Mouse (Mus musculus): ENCODE measurements at regions not wholly inside any gene's neighbourhood (a gene's known extent, or its start where the extent isn't known, plus 50 kb on each side); places are given as distances from the start of the nearest gene placed in this dataset.
"Not testable (repeated sequence)": the region's sequence is repeated elsewhere in the genome, so short reads cannot be mapped to it uniquely, and the experiment has no call there.

DNA sequence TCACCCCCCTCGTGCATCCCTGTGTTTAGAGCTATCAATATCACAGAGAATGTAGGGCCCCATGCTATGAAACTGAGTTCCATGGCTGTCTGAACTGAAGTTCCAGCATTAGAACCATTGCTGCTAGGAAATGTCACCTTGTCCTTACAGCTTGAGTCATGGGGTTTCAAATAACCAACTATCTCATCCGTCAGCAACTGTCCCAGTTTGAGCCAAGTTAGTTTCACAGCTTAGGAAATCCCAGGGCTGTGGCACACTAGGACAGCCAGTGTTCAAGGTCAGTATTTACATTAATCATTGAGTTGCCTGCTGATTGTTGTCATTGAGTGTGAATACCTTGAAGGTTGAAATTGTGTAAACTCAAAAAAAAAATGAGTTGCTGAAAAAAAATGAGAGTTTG lies 390.6 kb upstream of the Htr2a start:
- ATAC-seq (replicated peaks; ENCODE audit: low FRiP score) = no peak
- H3K36me3 ChIP-seq (ENCODE audit: control insufficient read depth, insufficient read depth, low read length) = no peaks in the 10 kb centered on the region
- H3K9me3 ChIP-seq (ENCODE audit: control insufficient read depth, low read length) = no peaks in the 10 kb centered on the region
- 69% methylated on average over 2 of the region's 2 CpGs for WGBS
- H3K27me3 ChIP-seq (ENCODE audit: control insufficient read depth, insufficient read depth, low read length) = no peaks in the 10 kb centered on the region
- H3K4me1 ChIP-seq (replicated peaks; ENCODE audit: control insufficient read depth, insufficient read depth, low read length) = no peaks in the 10 kb centered on the region
- no peak overlapping the region for H3K4me3 ChIP-seq (ENCODE audit: low read depth, low read length)
- no peak for DNase-seq (ENCODE audit: low spot score)
- H3K4me2 ChIP-seq (ENCODE audit: low read depth, low read length, severe bottlenecking) = no peak overlapping the region
- H3K27ac ChIP-seq (ENCODE audit: low read depth, low read length) = no peak overlapping the region
- no peak overlapping the region for H3K9ac ChIP-seq (ENCODE audit: low read length)

DNA sequence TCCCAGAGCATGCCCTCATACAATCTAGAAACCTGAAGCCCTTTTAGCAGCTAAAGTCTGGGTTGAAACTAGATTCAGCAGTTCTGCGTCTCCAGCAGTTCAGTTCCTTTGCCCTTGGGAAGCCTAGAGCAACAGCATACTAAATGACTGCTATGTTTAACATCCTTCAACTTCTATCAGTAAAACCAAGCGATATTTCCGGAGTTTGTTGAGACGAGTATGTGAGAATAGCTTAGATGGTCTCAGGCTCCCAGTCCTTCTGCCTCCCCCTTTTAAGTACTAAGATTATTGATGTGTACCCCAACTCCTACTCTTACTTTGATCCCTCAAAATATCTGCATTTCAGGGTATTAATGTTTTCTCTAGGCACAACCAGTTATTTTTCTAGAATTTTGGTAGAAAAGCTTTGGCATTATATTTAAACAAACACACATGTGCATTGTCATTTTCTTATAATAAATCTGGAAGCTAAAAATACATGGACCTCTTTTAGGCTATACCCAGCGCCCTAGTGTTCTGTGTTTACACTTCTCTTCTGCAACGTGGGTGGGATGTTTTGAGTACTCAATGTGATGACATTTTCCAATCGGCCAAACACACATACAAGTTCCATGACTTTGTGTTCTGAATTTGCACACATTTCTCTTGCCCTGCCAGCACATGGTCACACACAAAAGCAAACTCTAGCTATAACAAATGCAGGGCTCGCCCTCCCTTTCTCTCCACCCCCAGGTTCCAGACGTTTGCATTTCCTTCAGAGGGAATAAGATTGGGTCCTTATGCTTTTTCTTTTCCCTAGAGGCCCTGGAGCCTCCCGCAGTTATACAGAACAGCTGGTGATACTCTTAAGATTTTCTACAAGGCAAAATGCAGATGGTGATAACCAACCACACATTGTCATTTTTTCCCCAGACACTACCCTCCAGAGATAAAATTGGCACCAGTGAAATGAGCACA lies 388.2 kb upstream of the Htr2a start:
- 74% methylated on average over 10 of the region's 10 CpGs for WGBS
- DNase-seq (ENCODE audit: low spot score) = no peak
- H3K36me3 ChIP-seq (ENCODE audit: control insufficient read depth, insufficient read depth, low read length) = no peaks in the 10 kb centered on the region
- no peak overlapping the region for H3K4me2 ChIP-seq (ENCODE audit: low read depth, low read length, severe bottlenecking)
- no peak overlapping the region for H3K9ac ChIP-seq (ENCODE audit: low read length)
- no peak overlapping the region for H3K4me3 ChIP-seq (ENCODE audit: low read depth, low read length)
- no peaks in the 10 kb centered on the region for H3K9me3 ChIP-seq (ENCODE audit: control insufficient read depth, low read length)
- no peak for ATAC-seq (replicated peaks; ENCODE audit: low FRiP score)
- no peak overlapping the region for H3K27ac ChIP-seq (ENCODE audit: low read depth, low read length)
- no peaks in the 10 kb centered on the region for H3K4me1 ChIP-seq (replicated peaks; ENCODE audit: control insufficient read depth, insufficient read depth, low read length)
- no peaks in the 10 kb centered on the region for H3K27me3 ChIP-seq (ENCODE audit: control insufficient read depth, insufficient read depth, low read length)

DNA sequence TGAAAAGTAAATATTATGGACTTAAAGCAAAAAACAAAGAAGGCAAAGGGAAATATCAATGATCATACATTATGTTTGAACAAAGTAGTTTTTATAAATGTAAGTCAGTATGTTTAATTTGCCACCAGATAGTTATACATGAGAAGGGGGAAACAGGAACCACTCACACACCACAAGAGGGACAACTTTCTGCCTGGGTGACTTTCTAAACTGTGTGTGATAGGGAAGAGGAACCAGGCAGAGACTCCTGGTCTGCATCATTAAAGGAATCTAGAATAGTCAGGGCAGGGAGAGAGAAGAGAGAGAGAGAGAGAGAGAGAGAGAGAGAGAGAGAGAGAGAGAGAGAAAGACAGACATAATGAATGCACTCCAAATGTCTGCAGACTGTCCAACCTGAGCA lies 385.6 kb upstream of the Htr2a start:
- no peaks in the 10 kb centered on the region for H3K36me3 ChIP-seq (ENCODE audit: control insufficient read depth, insufficient read depth, low read length)
- no peak overlapping the region for H3K9ac ChIP-seq (ENCODE audit: low read length)
- DNase-seq (ENCODE audit: low spot score) = no peak

DNA sequence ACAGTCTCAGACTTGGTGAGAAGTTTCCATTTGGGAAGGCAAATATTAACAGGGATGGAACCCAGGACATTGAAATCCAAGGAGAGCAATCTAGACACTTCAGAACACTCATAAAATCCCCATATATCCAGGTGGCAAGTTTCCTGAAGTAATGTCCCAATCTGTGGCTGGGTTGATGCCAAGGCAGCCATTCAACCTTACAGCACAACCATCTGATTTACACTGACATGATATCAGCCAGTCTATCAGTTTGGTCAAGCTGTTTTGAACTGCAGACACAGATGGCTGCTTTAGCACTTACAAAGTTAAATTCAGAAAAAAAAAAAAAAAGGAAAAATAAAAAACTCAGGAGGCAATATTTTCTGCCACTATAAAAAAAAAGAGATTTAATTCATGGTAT lies 381.2 kb upstream of the Htr2a start:
- DNase-seq (ENCODE audit: low spot score) (no peak), ATAC-seq (replicated peaks; ENCODE audit: low FRiP score) (no peak)
- Histone ChIP-seq H3K9ac (ENCODE audit: low read length) (no peak overlapping the region), H3K4me2 (ENCODE audit: low read depth, low read length, severe bottlenecking) (no peak overlapping the region), H3K4me3 (ENCODE audit: low read depth, low read length) (no peak overlapping the region), H3K36me3 (ENCODE audit: control insufficient read depth, insufficient read depth, low read length) (no peaks in the 10 kb centered on the region), H3K9me3 (ENCODE audit: control insufficient read depth, low read length) (no peaks in the 10 kb centered on the region), H3K4me1 (replicated peaks; ENCODE audit: control insufficient read depth, insufficient read depth, low read length) (no peaks in the 10 kb centered on the region), H3K27me3 (ENCODE audit: control insufficient read depth, insufficient read depth, low read length) (no peaks in the 10 kb centered on the region), H3K27ac (ENCODE audit: low read depth, low read length) (no peak overlapping the region)

More for the DNA sequence above, 385.6 kb upstream of the Htr2a start:
- ATAC-seq (replicated peaks; ENCODE audit: low FRiP score) = no peak
- Histone ChIP-seq H3K4me1 (replicated peaks; ENCODE audit: control insufficient read depth, insufficient read depth, low read length) (no peaks in the 10 kb centered on the region), H3K27ac (ENCODE audit: low read depth, low read length) (no peak overlapping the region), H3K4me2 (ENCODE audit: low read depth, low read length, severe bottlenecking) (no peak overlapping the region), H3K4me3 (ENCODE audit: low read depth, low read length) (no peak overlapping the region), H3K9me3 (ENCODE audit: control insufficient read depth, low read length) (no peaks in the 10 kb centered on the region), H3K27me3 (ENCODE audit: control insufficient read depth, insufficient read depth, low read length) (no peaks in the 10 kb centered on the region)

DNA sequence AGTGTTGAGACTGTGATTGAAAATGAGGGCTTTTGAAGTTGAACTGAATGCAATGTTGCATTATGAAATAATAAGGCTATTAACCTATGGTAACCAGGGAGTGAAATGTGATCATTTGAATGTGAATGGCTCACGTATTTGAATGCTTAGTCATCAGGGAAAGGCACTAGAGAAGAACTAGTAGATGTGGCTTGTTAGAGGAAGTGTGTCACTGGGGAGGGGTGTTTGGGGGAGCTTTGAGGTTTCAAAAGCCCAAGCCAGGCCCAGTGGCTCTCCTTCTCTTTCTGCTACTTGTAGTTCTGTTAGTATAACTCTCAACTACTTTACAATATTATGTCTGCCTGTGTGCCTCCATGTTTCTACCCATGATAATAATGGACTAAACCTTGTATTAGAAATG lies 373.6 kb upstream of the Htr2a start:
- Histone ChIP-seq H3K4me3 (ENCODE audit: low read depth, low read length) (no peak overlapping the region), H3K27me3 (ENCODE audit: control insufficient read depth, insufficient read depth, low read length) (no peaks in the 10 kb centered on the region), H3K36me3 (ENCODE audit: control insufficient read depth, insufficient read depth, low read length) (no peaks in the 10 kb centered on the region), H3K4me2 (ENCODE audit: low read depth, low read length, severe bottlenecking) (no peak overlapping the region), H3K9me3 (ENCODE audit: control insufficient read depth, low read length) (no peaks in the 10 kb centered on the region), H3K9ac (ENCODE audit: low read length) (no peak overlapping the region), H3K27ac (ENCODE audit: low read depth, low read length) (no peak overlapping the region), H3K4me1 (replicated peaks; ENCODE audit: control insufficient read depth, insufficient read depth, low read length) (no peaks in the 10 kb centered on the region)
- ATAC-seq (replicated peaks; ENCODE audit: low FRiP score) (no peak), DNase-seq (ENCODE audit: low spot score) (no peak)
- 58% methylated on average over 1 of the region's 1 CpGs for WGBS

DNA sequence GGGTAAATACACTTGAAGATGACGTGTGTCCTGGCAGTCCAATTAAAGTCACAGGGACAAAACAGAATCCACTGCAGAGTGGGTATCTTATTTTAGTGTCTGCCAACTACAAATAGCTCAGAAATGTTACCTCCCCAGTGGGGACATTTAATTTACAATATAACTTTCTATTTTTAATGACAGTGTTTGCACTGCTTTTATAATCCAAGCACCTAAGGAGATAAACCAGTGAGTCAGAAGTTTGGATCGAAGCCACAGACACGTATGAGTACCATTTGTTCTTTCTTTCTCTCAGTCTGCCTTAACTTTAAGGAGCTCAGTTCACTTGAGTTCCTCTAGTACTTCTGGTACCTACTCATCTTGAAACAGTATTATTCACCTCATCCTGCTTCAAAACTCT lies 346.1 kb upstream of the Htr2a start:
- 88% methylated on average over 3 of the region's 3 CpGs for WGBS

DNA sequence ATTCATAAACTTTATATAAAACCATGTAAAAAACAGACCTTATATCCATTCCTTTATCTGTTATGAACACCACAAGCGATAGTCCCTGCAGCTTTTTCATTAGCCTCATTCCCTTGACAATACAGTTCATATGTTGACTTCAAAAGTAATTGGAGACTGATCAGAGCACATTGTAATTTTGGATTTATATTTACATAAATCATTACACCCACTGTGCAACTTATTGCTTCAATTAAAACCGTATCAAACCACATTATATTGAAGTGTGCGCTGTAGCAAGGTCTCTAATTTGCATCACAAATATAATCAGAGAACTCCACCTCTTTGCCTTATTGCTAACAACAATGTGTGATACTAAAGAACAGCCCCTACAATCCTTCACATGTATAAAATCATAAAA lies 336.2 kb upstream of the Htr2a start:
- Histone ChIP-seq H3K27ac (ENCODE audit: low read depth, low read length) (no peak overlapping the region), H3K4me1 (replicated peaks; ENCODE audit: control insufficient read depth, insufficient read depth, low read length) (no peaks in the 10 kb centered on the region), H3K9me3 (ENCODE audit: control insufficient read depth, low read length) (no peaks in the 10 kb centered on the region), H3K36me3 (ENCODE audit: control insufficient read depth, insufficient read depth, low read length) (no peaks in the 10 kb centered on the region), H3K9ac (ENCODE audit: low read length) (no peak overlapping the region), H3K4me2 (ENCODE audit: low read depth, low read length, severe bottlenecking) (no peak overlapping the region), H3K27me3 (ENCODE audit: control insufficient read depth, insufficient read depth, low read length) (no peaks in the 10 kb centered on the region), H3K4me3 (ENCODE audit: low read depth, low read length) (no peak overlapping the region)
- no peak for DNase-seq (ENCODE audit: low spot score)
- 83% methylated on average over 3 of the region's 3 CpGs for WGBS
- no peak for ATAC-seq (replicated peaks; ENCODE audit: low FRiP score)

More for the DNA sequence above, 346.1 kb upstream of the Htr2a start:
- Histone ChIP-seq H3K4me3 (ENCODE audit: low read depth, low read length) (no peak overlapping the region), H3K4me2 (ENCODE audit: low read depth, low read length, severe bottlenecking) (no peak overlapping the region), H3K36me3 (ENCODE audit: control insufficient read depth, insufficient read depth, low read length) (no peaks in the 10 kb centered on the region), H3K27ac (ENCODE audit: low read depth, low read length) (no peak overlapping the region), H3K9ac (ENCODE audit: low read length) (no peak overlapping the region), H3K4me1 (replicated peaks; ENCODE audit: control insufficient read depth, insufficient read depth, low read length) (no peaks in the 10 kb centered on the region), H3K9me3 (ENCODE audit: control insufficient read depth, low read length) (no peaks in the 10 kb centered on the region), H3K27me3 (ENCODE audit: control insufficient read depth, insufficient read depth, low read length) (no peaks in the 10 kb centered on the region)
- ATAC-seq (replicated peaks; ENCODE audit: low FRiP score) = no peak
- DNase-seq (ENCODE audit: low spot score) = no peak

DNA sequence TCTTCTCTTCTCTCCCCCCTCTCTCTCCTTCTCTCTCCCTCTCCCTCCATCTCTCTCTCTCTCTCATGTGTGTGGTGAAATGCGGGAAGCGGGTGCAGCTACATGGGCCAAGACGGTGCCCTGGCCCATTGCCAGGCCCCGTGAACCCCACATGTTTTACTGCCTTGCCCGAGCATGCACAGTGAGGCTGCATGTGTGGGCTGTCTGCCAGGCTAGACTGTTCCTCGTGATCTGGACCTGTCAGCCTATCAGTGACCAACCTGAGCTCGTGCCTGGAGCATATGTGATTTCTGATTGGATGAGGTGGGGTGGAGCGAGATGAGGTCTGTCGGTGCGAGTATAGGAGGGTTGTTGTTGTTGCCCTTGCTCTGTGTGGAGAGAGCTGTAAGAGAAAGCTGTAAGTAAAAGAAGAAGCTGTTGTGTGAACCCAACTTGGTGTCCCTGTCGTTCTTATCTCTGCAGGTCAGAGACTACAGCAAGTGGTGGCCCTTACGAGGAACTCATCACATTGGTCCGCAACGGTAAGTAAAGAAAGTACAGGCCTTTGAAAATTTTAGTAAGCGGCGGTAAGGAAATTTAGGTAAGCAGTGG lies 333.8 kb upstream of the Htr2a start:
- WGBS = 91% methylated on average over 16 of the region's 16 CpGs
- Histone ChIP-seq H3K4me2 (ENCODE audit: low read depth, low read length, severe bottlenecking) (no peak overlapping the region), H3K36me3 (ENCODE audit: control insufficient read depth, insufficient read depth, low read length) (no peaks in the 10 kb centered on the region), H3K9ac (ENCODE audit: low read length) (no peak overlapping the region), H3K4me1 (replicated peaks; ENCODE audit: control insufficient read depth, insufficient read depth, low read length) (no peaks in the 10 kb centered on the region), H3K9me3 (ENCODE audit: control insufficient read depth, low read length) (no peaks in the 10 kb centered on the region), H3K4me3 (ENCODE audit: low read depth, low read length) (no peak overlapping the region), H3K27ac (ENCODE audit: low read depth, low read length) (no peak overlapping the region), H3K27me3 (ENCODE audit: control insufficient read depth, insufficient read depth, low read length) (no peaks in the 10 kb centered on the region)
- ATAC-seq (replicated peaks; ENCODE audit: low FRiP score) (no peak), DNase-seq (ENCODE audit: low spot score) (no peak)

DNA sequence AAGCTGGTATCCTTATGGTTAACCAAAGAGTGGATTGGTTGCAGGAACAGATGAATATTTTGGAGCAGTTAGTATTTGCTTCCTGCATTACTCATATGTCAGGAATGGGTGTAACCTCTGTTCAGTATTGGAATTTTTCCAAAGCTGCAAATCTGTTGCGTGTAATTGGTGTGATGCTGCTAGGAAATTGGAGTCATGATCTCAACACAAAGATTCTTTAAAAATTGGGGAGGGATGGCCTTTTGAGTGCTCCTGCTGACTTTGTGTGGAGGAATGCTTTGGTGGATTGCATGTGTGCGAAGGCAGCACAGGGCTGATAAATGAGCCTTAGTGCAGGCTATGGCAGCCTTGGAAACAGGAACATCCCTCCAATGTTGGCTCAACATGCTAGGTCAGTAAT lies 331.2 kb upstream of the Htr2a start:
- H3K4me2 ChIP-seq (ENCODE audit: low read depth, low read length, severe bottlenecking); H3K9me3 ChIP-seq (ENCODE audit: control insufficient read depth, low read length); H3K4me3 ChIP-seq (ENCODE audit: low read depth, low read length); H3K27me3 ChIP-seq (ENCODE audit: control insufficient read depth, insufficient read depth, low read length); H3K4me1 ChIP-seq (replicated peaks; ENCODE audit: control insufficient read depth, insufficient read depth, low read length); DNase-seq (ENCODE audit: low spot score); ATAC-seq (replicated peaks; ENCODE audit: low FRiP score); H3K36me3 ChIP-seq (ENCODE audit: control insufficient read depth, insufficient read depth, low read length); H3K9ac ChIP-seq (ENCODE audit: low read length); H3K27ac ChIP-seq (ENCODE audit: low read depth, low read length): not testable (repeated sequence)
- WGBS = 89% methylated on average over 2 of the region's 2 CpGs
